Mouse (Mus musculus) G1E (cell line): Measurements from ENCODE around the gene Lrp11.

Source experiments
- CTCF ChIP-seq: IDR thresholded peaks from 2 replicates; pipeline ENCODE4 v1.5.1; 2012; ENCODE audit warnings: low read depth, low read length, inconsistent platforms, mixed read lengths
- GATA1 ChIP-seq: IDR thresholded peaks from 2 replicates; pipeline ENCODE4 v1.6.1; 2012; ENCODE audit warnings: borderline replicate concordance, low read length, inconsistent platforms, mixed read lengths
- GATA2 ChIP-seq: IDR thresholded peaks from 2 replicates; pipeline ENCODE4 v1.6.1; 2012; ENCODE audit warnings: low read depth, low read length, inconsistent platforms, borderline replicate concordance
- POLR2AphosphoS5 ChIP-seq: IDR thresholded peaks from 2 replicates; pipeline ENCODE4 v1.6.1; 2012; ENCODE audit warnings: low read depth, low read length, inconsistent platforms; ENCODE audit not compliant: insufficient replicate concordance
- TAL1 ChIP-seq: conservative IDR thresholded peaks from 2 replicates; pipeline ENCODE4 v1.6.1; 2012; ENCODE audit warnings: low read depth, low read length, inconsistent platforms, mixed read lengths

DNA sequence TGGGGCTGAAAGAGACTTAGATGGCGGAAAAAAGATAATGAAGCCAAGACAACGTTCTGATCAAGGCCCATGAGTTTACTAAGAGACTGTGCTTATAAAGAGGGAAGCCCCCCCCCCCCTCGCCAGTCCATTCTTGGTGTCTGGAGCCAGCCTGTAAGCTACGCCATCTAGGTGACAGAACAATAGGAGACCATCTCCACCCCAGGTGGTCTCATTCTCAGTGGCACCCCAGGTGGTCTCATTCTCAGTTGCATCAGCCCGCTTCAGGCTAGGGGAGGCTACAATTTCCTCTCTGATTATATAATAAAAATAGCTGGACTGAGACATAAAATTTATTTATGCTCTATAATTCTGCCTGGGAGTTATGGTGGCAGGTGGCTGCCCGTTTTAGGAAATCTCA lies 22.0 kb downstream of the Lrp11 start:
- TF ChIP-seq CTCF (no peak), GATA1 (no peak), TAL1 (no peak), POLR2AphosphoS5 (no peak), GATA2 (no peak)
